Mouse (Mus musculus) forebrain, embryonic 11.5 days (tissue): ENCODE data around the gene Gm20388. TPM values are rescaled to one million over a fixed set of nuclear protein-coding genes. Genes with fewer than 3 reads are reported as not detected.
A peak's percentile ranks its signal among the peaks of the same experiment; 100 is the strongest.
"Not testable (repeated sequence)": the region's sequence is repeated elsewhere in the genome, so short reads cannot be mapped to it uniquely, and the experiment has no call there.

Experiments
- ATAC-seq: fragments of 200-750 bp; cut with Nextera tagmentation; replicated peaks from 2 replicates; pipeline ENCODE4 v1.8.0; 2017; ENCODE audit warnings: moderate TSS enrichment; ENCODE audit not compliant: low FRiP score
- DNase-seq: peaks from one replicate; pipeline ENCODE4 v3.0.0-alpha.2; 2017; ENCODE audit warnings: low spot score
- H3K27ac ChIP-seq: fragments of 300-500 bp; sonication (generic); 2 replicates; pipeline ENCODE4 v1.5.1; 2014; ENCODE audit warnings: low read depth, low read length
- H3K27me3 ChIP-seq: fragments of 300-500 bp; sonication (generic); 2 replicates; pipeline ENCODE4 v1.6.1; 2014; ENCODE audit warnings: mild to moderate bottlenecking, low read length, mixed read lengths; ENCODE audit not compliant: control insufficient read depth, insufficient read depth
- H3K36me3 ChIP-seq: fragments of 300-500 bp; sonication (generic); 2 replicates; pipeline ENCODE4 v1.6.1; 2014; ENCODE audit warnings: mild to moderate bottlenecking, low read length, moderate library complexity, mixed read lengths; ENCODE audit not compliant: control insufficient read depth, insufficient read depth
- H3K4me1 ChIP-seq: fragments of 300-500 bp; sonication (generic); replicated peaks from 2 replicates; pipeline ENCODE4 v1.6.1; 2014; ENCODE audit warnings: low read length, mixed read lengths; ENCODE audit not compliant: control insufficient read depth, insufficient read depth
- H3K4me2 ChIP-seq: fragments of 300-500 bp; sonication (generic); 2 replicates; pipeline ENCODE4 v1.6.1; 2014; ENCODE audit warnings: low read depth, mild to moderate bottlenecking, low read length, moderate library complexity, mixed read lengths; ENCODE audit not compliant: severe bottlenecking
- H3K4me3 ChIP-seq: fragments of 300-500 bp; sonication (generic); 2 replicates; pipeline ENCODE4 v1.5.1; 2014; ENCODE audit warnings: low read depth, low read length
- H3K9ac ChIP-seq: fragments of 300-500 bp; sonication (generic); 2 replicates; pipeline ENCODE4 v1.6.1; 2014; ENCODE audit warnings: low read length
- H3K9me3 ChIP-seq: fragments of 300-500 bp; sonication (generic); 2 replicates; pipeline ENCODE4 v1.6.1; 2016; ENCODE audit warnings: low read length, mixed read lengths; ENCODE audit not compliant: control insufficient read depth
- WGBS: fragments of 180-500 bp; shearing (Covaris S2); extraction: QIAGEN DNeasy Blood & Tissue Kit; methylation state at CpG from one replicate; pipeline ENCODE4 v1.1.7; 2014; 5-methylcytosine and 5-hydroxymethylcytosine counted together
- polyA plus RNA-seq: library from polyadenylated mRNA; unstranded; fragments of >200 nt; fragmentation: Nextera tagmentation; extraction: Ambion mirVana; gene quantifications from 2 replicates; pipeline ENCODE4 v1.2.1, GENCODE M21; 2014

Gene Gm20388
- polyA plus RNA-seq, 1 experiment from 2014 or later: not detected

DNA sequence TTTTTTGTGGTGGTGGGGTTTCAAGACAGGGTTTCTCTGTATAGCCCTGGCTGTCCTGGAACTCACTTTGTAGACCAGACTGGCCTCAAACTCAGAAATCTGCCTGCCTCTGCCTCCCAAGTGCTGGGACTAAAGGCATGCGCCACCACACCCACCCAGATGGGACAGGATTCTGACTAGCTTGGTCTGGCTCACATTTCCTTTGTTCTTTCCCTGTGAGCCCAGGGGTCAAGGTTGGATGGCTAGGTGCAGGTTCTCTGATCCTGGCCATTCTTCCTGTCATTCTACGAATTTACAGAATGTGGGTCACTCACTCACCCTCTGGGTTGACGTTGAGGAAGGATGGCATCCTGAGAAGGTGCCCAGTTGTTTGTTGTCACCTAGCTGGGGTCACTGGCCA is 423.6 kb downstream of the Gm20388 start:
- Histone ChIP-seq H3K4me1 (peaks cover 36% of the 10 kb centered on the region), H3K27ac (peak overlapping the region; percentile 87)
- not testable (repeated sequence) for H3K36me3 ChIP-seq, H3K9ac ChIP-seq, ATAC-seq, H3K4me3 ChIP-seq, DNase-seq, H3K27me3 ChIP-seq, H3K4me2 ChIP-seq, H3K9me3 ChIP-seq
- 48% methylated on average over 3 of the region's 3 CpGs for WGBS

DNA sequence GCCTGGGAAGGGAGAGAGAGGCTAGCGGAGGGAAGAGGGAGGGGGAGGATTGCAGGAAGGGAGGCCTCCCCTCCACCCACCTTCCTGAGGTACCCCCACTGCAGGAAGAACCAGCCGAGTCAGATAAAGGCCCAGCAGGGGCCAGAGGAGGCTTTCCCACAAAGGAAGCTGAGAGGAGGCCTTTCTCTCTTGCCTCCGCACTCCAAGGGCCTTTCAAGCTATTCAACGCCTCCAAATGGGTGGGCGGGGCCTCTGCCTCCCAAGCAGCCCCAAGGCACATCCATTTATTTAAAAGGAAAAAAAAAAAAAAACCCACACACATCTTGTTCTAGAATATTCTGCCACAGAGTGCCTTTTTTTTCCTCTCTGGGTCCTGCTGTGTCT is 424.2 kb downstream of the Gm20388 start:
- peaks cover 2% of the 10 kb centered on the region for H3K27me3 ChIP-seq
- peak; percentile 51 for ATAC-seq
- no peak overlapping the region for H3K4me3 ChIP-seq
- no peaks in the 10 kb centered on the region for H3K36me3 ChIP-seq
- peaks cover 3% of the 10 kb centered on the region; the same call in 1 of the 2 replicates for H3K9me3 ChIP-seq
- no peak overlapping the region; the same call in 1 of the 2 replicates for H3K9ac ChIP-seq
- peak overlapping the region; percentile 87 for H3K27ac ChIP-seq
- peaks cover 40% of the 10 kb centered on the region for H3K4me1 ChIP-seq
- H3K4me2 ChIP-seq: peak overlapping the region; percentile 16; the same call in 1 of the 2 replicates
- DNase-seq: peak; percentile 93
- 0% methylated on average over 5 of the region's 5 CpGs for WGBS

DNA sequence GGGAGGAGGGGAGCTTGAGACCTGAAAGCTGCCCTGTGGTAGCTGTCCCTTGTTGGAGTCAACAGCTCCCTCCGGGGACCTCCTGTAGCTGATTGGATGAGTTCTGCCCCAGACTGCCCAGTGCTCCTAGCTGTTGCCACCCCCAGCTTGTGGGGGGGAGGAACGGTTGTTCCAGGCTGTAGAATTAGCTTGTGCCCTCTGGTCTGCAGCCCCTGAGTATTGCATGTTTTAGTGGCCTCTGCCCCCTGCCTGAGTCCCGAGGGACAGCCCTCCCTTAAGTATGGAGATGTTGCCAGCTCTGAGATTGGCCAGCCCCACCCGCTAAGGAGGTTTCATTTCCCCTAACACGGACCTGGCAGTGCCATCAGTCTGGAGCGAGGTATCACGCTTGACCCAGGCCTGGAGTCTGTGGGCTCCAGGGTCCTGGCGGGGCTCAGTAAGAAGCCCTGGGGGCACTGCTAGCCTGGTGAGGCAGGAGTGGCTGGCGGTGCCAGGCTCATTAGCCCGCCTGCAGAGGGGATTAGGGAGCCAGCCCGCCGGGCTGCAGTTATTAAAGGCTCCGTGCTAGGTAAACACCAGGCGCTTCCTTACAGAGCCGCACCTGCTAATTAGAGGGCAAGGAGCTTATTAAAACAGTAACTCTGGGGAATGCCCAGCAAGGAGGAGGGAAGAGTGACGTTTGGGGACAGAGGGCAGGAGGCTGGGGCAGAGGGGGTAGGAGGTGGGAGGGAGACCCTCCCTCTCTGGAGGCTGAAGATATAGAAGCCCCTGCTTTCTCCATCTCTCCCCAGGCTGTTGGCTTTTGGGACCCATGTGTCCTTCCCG is 424.8 kb downstream of the Gm20388 start:
- DNase-seq (peak; percentile 89), ATAC-seq (peak; percentile 70)
- Histone ChIP-seq H3K27me3 (peaks cover 2% of the 10 kb centered on the region), H3K9me3 (peaks cover 3% of the 10 kb centered on the region; the same call in 1 of the 2 replicates), H3K4me3 (peak overlapping the region; percentile 8; the same call in 1 of the 2 replicates), H3K4me2 (peak overlapping the region; percentile 16), H3K27ac (peak overlapping the region; percentile 87), H3K9ac (peak overlapping the region; percentile 45), H3K36me3 (no peaks in the 10 kb centered on the region), H3K4me1 (peaks cover 40% of the 10 kb centered on the region)
- WGBS: under 1% methylated on average over 17 of the region's 17 CpGs

DNA sequence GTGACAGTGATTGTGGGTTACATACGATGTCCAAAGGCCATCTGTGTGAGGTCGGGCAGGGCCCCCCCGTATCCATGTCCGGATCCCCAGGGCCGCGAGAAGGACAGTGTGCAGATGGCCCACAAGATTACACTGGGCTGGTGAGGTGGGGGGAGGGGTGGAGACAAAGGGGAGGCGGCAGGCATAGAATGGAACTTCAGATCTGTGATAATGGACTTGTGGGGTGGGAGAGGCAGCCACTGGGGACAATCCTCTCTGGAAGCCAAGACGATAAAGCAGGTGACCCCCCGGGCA is 425.4 kb downstream of the Gm20388 start:
- ATAC-seq (peak; percentile 52), DNase-seq (peak; percentile 82)
- peaks cover 2% of the 10 kb centered on the region for H3K27me3 ChIP-seq
- H3K36me3 ChIP-seq: no peaks in the 10 kb centered on the region
- H3K4me3 ChIP-seq: no peak overlapping the region
- peaks cover 40% of the 10 kb centered on the region for H3K4me1 ChIP-seq
- WGBS: 2% methylated on average over 9 of the region's 9 CpGs
- H3K9ac ChIP-seq: peak overlapping the region; percentile 30; the same call in 1 of the 2 replicates
- peaks cover 3% of the 10 kb centered on the region; the same call in 1 of the 2 replicates for H3K9me3 ChIP-seq
- peak overlapping the region; percentile 87 for H3K27ac ChIP-seq
- peak overlapping the region; percentile 16 for H3K4me2 ChIP-seq

DNA sequence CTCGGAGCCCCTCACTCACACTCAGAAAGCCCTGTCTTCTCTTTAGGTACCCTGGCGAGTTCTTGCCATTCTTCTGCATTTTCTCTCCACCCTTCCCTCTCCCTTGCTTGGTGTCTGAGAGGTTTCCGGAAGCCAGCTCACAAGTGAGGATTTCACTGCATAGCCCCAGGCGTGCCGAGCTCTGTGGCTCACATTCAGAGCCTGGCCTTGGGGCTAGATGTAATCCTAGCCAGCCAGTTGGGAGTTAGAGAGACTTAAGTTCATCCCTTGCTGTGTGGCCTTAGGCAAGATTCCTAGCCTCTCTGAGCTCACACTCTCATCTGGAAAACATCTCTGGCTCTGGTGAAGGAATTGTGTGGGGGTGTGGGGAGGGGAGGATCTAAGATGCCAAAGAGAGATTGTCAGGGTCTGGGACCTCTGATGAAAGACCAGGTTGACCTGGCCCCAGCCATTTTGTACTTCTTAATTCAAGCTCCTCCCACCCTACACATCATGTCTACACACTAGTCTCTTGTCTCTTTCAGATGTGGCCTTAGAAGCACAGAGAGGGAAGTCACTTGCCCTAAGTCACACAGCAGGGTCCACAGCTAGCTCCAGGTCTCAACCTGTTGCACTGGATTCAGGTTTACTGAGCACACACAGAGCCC is 426.4 kb downstream of the Gm20388 start:
- no peak for DNase-seq
- Histone ChIP-seq H3K27me3 (no peaks in the 10 kb centered on the region; the same call in 1 of the 2 replicates), H3K4me1 (peaks cover 43% of the 10 kb centered on the region), H3K9me3 (peaks cover 3% of the 10 kb centered on the region; the same call in 1 of the 2 replicates), H3K27ac (peak overlapping the region; percentile 64), H3K36me3 (no peaks in the 10 kb centered on the region), H3K9ac (peak overlapping the region; percentile 32; the same call in 1 of the 2 replicates), H3K4me3 (no peak overlapping the region), H3K4me2 (no peak overlapping the region)
- WGBS: 32% methylated on average over 5 of the region's 5 CpGs
- ATAC-seq: no peak

DNA sequence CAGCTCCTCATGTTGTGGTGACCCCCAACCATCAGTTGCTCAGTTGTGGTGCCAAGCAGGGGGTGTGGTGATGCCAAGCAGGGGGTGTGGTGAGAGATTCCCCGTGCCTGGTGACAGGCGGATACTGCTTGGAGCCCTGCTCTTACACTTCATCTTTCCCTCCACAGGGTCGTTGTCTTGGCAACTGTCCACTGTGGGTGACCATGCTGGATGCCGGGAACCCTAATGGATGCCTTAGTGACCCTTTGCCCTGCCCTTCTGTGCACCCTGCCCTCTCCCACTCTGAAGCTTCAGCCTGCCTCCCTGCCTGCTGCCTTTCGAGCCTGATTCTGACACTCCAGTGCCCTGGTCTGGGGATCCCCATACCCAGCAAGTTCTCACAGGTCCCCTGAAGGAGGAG is 427.0 kb downstream of the Gm20388 start:
- peaks cover 3% of the 10 kb centered on the region; the same call in 1 of the 2 replicates for H3K9me3 ChIP-seq
- ATAC-seq (no peak), DNase-seq (no peak)
- no peak overlapping the region for H3K27ac ChIP-seq
- no peak overlapping the region for H3K9ac ChIP-seq
- H3K4me2 ChIP-seq: no peak overlapping the region
- 52% methylated on average over 5 of the region's 5 CpGs for WGBS
- H3K27me3 ChIP-seq: no peaks in the 10 kb centered on the region; the same call in 1 of the 2 replicates
- H3K4me3 ChIP-seq: no peak overlapping the region
- H3K36me3 ChIP-seq: no peaks in the 10 kb centered on the region
- H3K4me1 ChIP-seq: peaks cover 46% of the 10 kb centered on the region

DNA sequence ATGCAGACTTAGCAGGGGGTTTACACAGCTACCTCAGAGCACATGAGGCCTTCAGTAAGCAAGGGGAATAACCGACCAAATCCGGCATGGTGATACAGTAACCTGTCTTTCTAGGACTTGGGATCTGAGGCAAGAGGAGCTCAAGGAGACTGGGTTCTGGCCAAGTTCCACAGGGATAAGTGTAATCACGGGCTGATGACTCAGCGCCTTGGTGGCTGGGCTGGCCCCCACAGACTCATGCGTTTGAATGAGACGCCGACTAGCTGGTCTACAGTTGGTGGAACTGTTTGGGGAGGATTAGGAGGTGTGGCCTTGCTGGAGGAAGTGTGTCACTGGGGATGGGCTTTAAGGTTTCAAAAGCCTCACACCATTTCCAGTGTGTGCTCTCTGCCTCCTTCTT is 428.0 kb downstream of the Gm20388 start:
- Histone ChIP-seq H3K9ac (no peak overlapping the region), H3K9me3 (peaks cover 3% of the 10 kb centered on the region; the same call in 1 of the 2 replicates), H3K4me2 (no peak overlapping the region), H3K36me3 (no peaks in the 10 kb centered on the region), H3K27me3 (no peaks in the 10 kb centered on the region; the same call in 1 of the 2 replicates), H3K4me3 (no peak overlapping the region), H3K4me1 (peaks cover 51% of the 10 kb centered on the region), H3K27ac (no peak overlapping the region)
- no peak for ATAC-seq
- WGBS: 94% methylated on average over 7 of the region's 7 CpGs
- no peak for DNase-seq

DNA sequence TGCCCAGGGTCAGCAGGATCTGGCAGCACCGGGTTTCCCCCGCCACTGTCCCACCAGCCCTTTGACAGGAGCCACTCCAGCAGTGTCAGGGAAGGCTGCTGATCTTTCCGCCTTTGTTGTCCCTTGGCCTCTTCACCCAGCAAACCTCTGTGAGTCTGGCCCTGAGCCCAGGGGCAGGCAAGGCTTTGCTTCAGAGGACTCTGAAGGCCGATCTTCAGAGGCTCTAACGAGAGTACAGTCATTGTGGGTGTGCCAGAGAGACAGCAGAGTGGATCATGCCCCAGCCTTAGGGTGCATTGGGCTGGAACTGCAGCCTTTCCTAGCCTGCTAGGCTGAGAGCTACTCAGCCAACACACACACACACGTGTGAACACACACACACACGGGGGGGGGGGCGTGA is 429.1 kb downstream of the Gm20388 start:
- Histone ChIP-seq H3K27ac (no peak overlapping the region), H3K27me3 (no peaks in the 10 kb centered on the region; the same call in 1 of the 2 replicates), H3K4me3 (no peak overlapping the region), H3K9ac (no peak overlapping the region), H3K4me2 (no peak overlapping the region), H3K9me3 (peaks cover 3% of the 10 kb centered on the region; the same call in 1 of the 2 replicates), H3K4me1 (peaks cover 58% of the 10 kb centered on the region), H3K36me3 (no peaks in the 10 kb centered on the region)
- no peak for ATAC-seq
- no peak for DNase-seq
- WGBS: 55% methylated on average over 7 of the region's 8 CpGs
